In the genomic region with DNA sequence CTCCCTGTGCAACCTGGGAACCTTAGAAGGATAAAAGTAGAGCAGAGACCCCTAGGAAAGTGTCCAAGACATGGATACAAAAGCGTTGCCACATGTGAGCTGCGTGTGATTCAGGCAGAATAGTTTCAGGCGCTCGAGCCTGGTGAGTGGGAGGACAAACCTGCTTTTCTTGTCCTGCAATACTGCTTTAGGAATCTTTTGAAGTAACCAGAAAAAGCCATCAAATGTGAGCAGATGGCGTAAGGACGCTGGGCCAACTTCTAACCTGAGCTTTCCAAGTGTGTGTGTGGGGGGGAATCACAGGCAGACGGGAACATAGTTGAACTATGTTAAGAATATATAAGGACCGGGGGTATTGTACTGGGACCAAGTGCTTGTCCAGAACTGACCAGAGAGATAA, we compare ENCODE assay signal across 10 mouse cellular contexts. TPM values are rescaled to one million over a fixed set of nuclear protein-coding genes. Genes with fewer than 3 reads are reported as not detected.
DNase-seq lines count a peak whose midpoint lies in the region; ATAC-seq and TF ChIP-seq lines count a peak whose summit lies in the region.
"Had no signal": no experiment of that assay in that cellular context is flagged by ENCODE, and none has a peak within 500 bp of the region (broad histone marks: within the 10 kb centered on the region; RNA-seq: fewer than 3 reads in every experiment).

No protein-coding gene starts in this region.

- H3K27ac ChIP-seq in embryonic facial prominence, embryonic 11.5 days (replicated peaks; ENCODE audit: low read depth, low read length): no peak overlapping the region
- no peak overlapping the region for H3K27ac ChIP-seq in embryonic facial prominence, embryonic 10.5 days (replicated peaks)
- peak overlapping the region; percentile 71 for H3K27ac ChIP-seq in left cerebral cortex, adult 2 months
- H3K27ac ChIP-seq: heart, embryonic 10.5 days; limb, embryonic 12.5 days had no signal

- H3K9me3 ChIP-seq in embryonic facial prominence, embryonic 11.5 days (replicated peaks; ENCODE audit: control insufficient read depth, low read length): no peaks in the 10 kb centered on the region
- no peaks in the 10 kb centered on the region for H3K9me3 ChIP-seq in embryonic facial prominence, embryonic 10.5 days
- H3K9me3 ChIP-seq: heart, embryonic 10.5 days; limb, embryonic 12.5 days had no signal

- no peak overlapping the region for H3K4me3 ChIP-seq in embryonic facial prominence, embryonic 11.5 days (ENCODE audit: low read depth, low read length)
- no peak overlapping the region for H3K4me3 ChIP-seq in embryonic facial prominence, embryonic 10.5 days
- H3K4me3 ChIP-seq in left cerebral cortex, adult 2 months: no peak overlapping the region
- H3K4me3 ChIP-seq: heart, embryonic 10.5 days; limb, embryonic 12.5 days had no signal

- ATAC-seq in embryonic facial prominence, embryonic 11.5 days (replicated peaks; ENCODE audit: insufficient number of reproducible peaks, low FRiP score, low TSS enrichment, low read depth): no peak

- 85% methylated on average over 8 of the region's 8 CpGs for WGBS in embryonic facial prominence, embryonic 11.5 days
- WGBS in embryonic facial prominence, embryonic 10.5 days: 85% methylated on average over 8 of the region's 8 CpGs

- H3K27me3 ChIP-seq in embryonic facial prominence, embryonic 11.5 days (ENCODE audit: control insufficient read depth, insufficient read depth, low read length): no peaks in the 10 kb centered on the region
- no peaks in the 10 kb centered on the region for H3K27me3 ChIP-seq in embryonic facial prominence, embryonic 10.5 days (replicated peaks; ENCODE audit: low read depth, poor library complexity, severe bottlenecking)
- H3K27me3 ChIP-seq: limb, embryonic 12.5 days had no signal

- peak; percentile 9 for DNase-seq in embryonic facial prominence, embryonic 11.5 days (ENCODE audit: low spot score)
- DNase-seq in embryonic facial prominence, embryonic 10.5 days (ENCODE audit: low spot score): no peak
- peak; percentile 36 to 52 for DNase-seq in left cerebral cortex, adult 2 months (ENCODE audit: extremely low spot score in 1 of 2, low spot score in 2 of 2)
- DNase-seq in left cerebral cortex, postnatal 4 days: no peak
- DNase-seq in left cerebral cortex, postnatal 25 days (ENCODE audit: low spot score in 2 of 2): peak; percentile 59 to 89
- peak; percentile 35 for DNase-seq in right cerebral cortex, postnatal 14 days
- no peak for DNase-seq in cerebellum, adult 11-12 months
- no peak for DNase-seq in adrenal gland, adult 8-10 months

- H3K4me2 ChIP-seq in embryonic facial prominence, embryonic 11.5 days (ENCODE audit: low read depth, low read length): no peak overlapping the region
- H3K4me2 ChIP-seq: limb, embryonic 12.5 days had no signal

- no peak for TF ChIP-seq CTCF in left cerebral cortex, adult 2 months (IDR thresholded peaks at IDR 0.05)

- no peaks in the 10 kb centered on the region for H3K36me3 ChIP-seq in embryonic facial prominence, embryonic 11.5 days (replicated peaks; ENCODE audit: control insufficient read depth, insufficient read depth, low read depth, low read length)
- peaks cover 22% of the 10 kb centered on the region for H3K36me3 ChIP-seq in embryonic facial prominence, embryonic 10.5 days (replicated peaks)

- intact Hi-C loops in left cerebral cortex, adult 2 months (cut with DNase I): loop anchor here (2.0 to 5.0 kb wide), 2 partner anchors 288 to 360 kb away; no protein-coding TSS in a partner anchor
- intact Hi-C loops in left cerebral cortex, postnatal 4 days (cut with DNase I): loop anchor here (2.0 kb wide), 1 partner anchor 494 kb away; no protein-coding TSS in a partner anchor
- intact Hi-C loops in left cerebral cortex, postnatal 25 days (cut with DNase I): loop anchor here (2.0 kb wide), 1 partner anchor 492 kb away; no protein-coding TSS in a partner anchor

- H3K9ac ChIP-seq in embryonic facial prominence, embryonic 11.5 days (replicated peaks; ENCODE audit: low read length): no peak overlapping the region
- H3K9ac ChIP-seq: limb, embryonic 12.5 days had no signal

- H3K4me1 ChIP-seq in embryonic facial prominence, embryonic 11.5 days (ENCODE audit: control insufficient read depth, insufficient read depth, low read length): no peaks in the 10 kb centered on the region; the same call in 1 of the 2 replicates
- 0 out of 2 replicates have a peak, but pooled peaks cover 3% of the 10 kb centered on the region for H3K4me1 ChIP-seq in embryonic facial prominence, embryonic 10.5 days
- H3K4me1 ChIP-seq: limb, embryonic 12.5 days had no signal

RNA-seq across cellular contexts. Expression of a gene that starts 6.7 kb away (rescaled TPM):
- 10.0 and 13.6 TPM in 2 replicates for polyA plus RNA-seq in embryonic facial prominence, embryonic 11.5 days (2014; fragmentation: Nextera tagmentation; extraction: Ambion mirVana)
- polyA plus RNA-seq in embryonic facial prominence, embryonic 10.5 days (2016; fragmentation: Nextera tagmentation; extraction: Ambion mirVana): 7.1 and 8.5 TPM in 2 replicates
- total RNA-seq in left cerebral cortex, adult 2 months (2021): 10 to 100 TPM; 94.8 TPM
- total RNA-seq in left cerebral cortex, postnatal 4 days (2021): 100 to 1,000 TPM; 145 to 155 TPM
- 10 to 100 TPM; 95.6 to 98.1 TPM for total RNA-seq in left cerebral cortex, postnatal 25 days (2021)
- 1 to 10 TPM; 7.5 to 7.9 (median 7.7) TPM for total RNA-seq in adrenal gland, adult 8-10 months (2022)

Comparison
In these comparisons a context has a peak if more than half of its experiments do, and no peak if none do; other contexts are left out.
1. DNase-seq: peak in embryonic facial prominence, embryonic 11.5 days (single experiment), left cerebral cortex, adult 2 months (2 of 2), left cerebral cortex, postnatal 25 days (2 of 2) and right cerebral cortex, postnatal 14 days (single experiment); none in embryonic facial prominence, embryonic 10.5 days (single experiment), left cerebral cortex, postnatal 4 days (single experiment), cerebellum, adult 11-12 months (single experiment) and adrenal gland, adult 8-10 months (single experiment).
2. RNA of a gene that starts 6.7 kb away (total RNA-seq): 145 to 155 TPM in left cerebral cortex, postnatal 4 days, 95.6 to 98.1 TPM in left cerebral cortex, postnatal 25 days and 94.8 TPM in left cerebral cortex, adult 2 months; 7.5 to 7.9 TPM in adrenal gland, adult 8-10 months; every median in the first group is over 10 times any median in the second.